Mouse (Mus musculus) inflammation-experienced regulatory T-cells, adult 6 months (primary cell): Measurements from ENCODE around the gene Kif1c. TPM values are rescaled to one million over a fixed set of nuclear protein-coding genes. Genes with fewer than 3 reads are reported as not detected.

Experiments
- ATAC-seq: one replicate; pipeline ENCODE4 v1.8.0; 2017
- polyA plus RNA-seq, 3 experiments: library from polyadenylated mRNA; unstranded; fragments of 100-300 nt; shearing (Covaris generic); gene quantifications; one replicate each; pipeline ENCODE4 v1.2.1; 2017

Kif1c gene
- 1 to 10 TPM in 2 of 3 experiments, under 1 TPM in 1; 0.99 to 2.0 (median 1.3) TPM for polyA plus RNA-seq

- peak; percentile 95 for ATAC-seq
Observed at GRCm38 (mm10) chr11:70699722-70700556, at the start of gene Kif1c, which contains the start of gene Inca1. TSS of gene Kif1c (plus strand) at chr11:70700548. TSS of gene Inca1 (minus strand) at chr11:70700155.

GRCm38 (mm10) chr11:70651391-70651790, 49.0 kb upstream of the Kif1c start:
- no peak for ATAC-seq

GRCm38 (mm10) chr11:70652029-70652883, 48.1 kb upstream of the Kif1c start:
- ATAC-seq: no peak

- no peak for ATAC-seq
Observed at GRCm38 (mm10) chr11:70652884-70653344, 47.4 kb upstream of the Kif1c start.

GRCm38 (mm10) chr11:70653345-70654197, 46.8 kb upstream of the Kif1c start:
- ATAC-seq: no peak

- peak; percentile 45 for ATAC-seq
Observed at GRCm38 (mm10) chr11:70654198-70654922, 46.0 kb upstream of the Kif1c start, which contains the start of gene Pfn1. TSS of gene Pfn1 (minus strand) at chr11:70654644.

- ATAC-seq: peak; percentile 27
Observed at GRCm38 (mm10) chr11:70654923-70655570, 45.3 kb upstream of the Kif1c start.

- peak; percentile 9 for ATAC-seq
Observed at GRCm38 (mm10) chr11:70655571-70656455, 44.5 kb upstream of the Kif1c start.

- no peak for ATAC-seq
Observed at GRCm38 (mm10) chr11:70656456-70656927, 43.9 kb upstream of the Kif1c start.

GRCm38 (mm10) chr11:70656964-70657363, 43.4 kb upstream of the Kif1c start, which contains the start of gene Eno3:
TSS of gene Eno3 (plus strand) at chr11:70657202.
- ATAC-seq: no peak

GRCm38 (mm10) chr11:70657573-70657972, 42.8 kb upstream of the Kif1c start:
- no peak for ATAC-seq

GRCm38 (mm10) chr11:70657991-70658390, 42.4 kb upstream of the Kif1c start:
- no peak for ATAC-seq

GRCm38 (mm10) chr11:70658521-70658920, 41.8 kb upstream of the Kif1c start:
- ATAC-seq: no peak

GRCm38 (mm10) chr11:70658942-70659341, 41.4 kb upstream of the Kif1c start:
- no peak for ATAC-seq

GRCm38 (mm10) chr11:70660571-70660970, 39.8 kb upstream of the Kif1c start:
- ATAC-seq: no peak

GRCm38 (mm10) chr11:70663101-70663500, 37.2 kb upstream of the Kif1c start:
- ATAC-seq: no peak

GRCm38 (mm10) chr11:70663957-70664356, 36.4 kb upstream of the Kif1c start:
- ATAC-seq: no peak

- ATAC-seq: no peak
Observed at GRCm38 (mm10) chr11:70664741-70665140, 35.6 kb upstream of the Kif1c start.

- ATAC-seq: no peak
Observed at GRCm38 (mm10) chr11:70666687-70667086, 33.7 kb upstream of the Kif1c start.
